Mouse (Mus musculus): ENCODE results near the gene Cntrl. TPM values are rescaled to one million over a fixed set of nuclear protein-coding genes. Genes with fewer than 3 reads are reported as not detected.

Gene Cntrl
- polyA plus RNA-seq, 1 experiment, result 20.4 TPM

DNA sequence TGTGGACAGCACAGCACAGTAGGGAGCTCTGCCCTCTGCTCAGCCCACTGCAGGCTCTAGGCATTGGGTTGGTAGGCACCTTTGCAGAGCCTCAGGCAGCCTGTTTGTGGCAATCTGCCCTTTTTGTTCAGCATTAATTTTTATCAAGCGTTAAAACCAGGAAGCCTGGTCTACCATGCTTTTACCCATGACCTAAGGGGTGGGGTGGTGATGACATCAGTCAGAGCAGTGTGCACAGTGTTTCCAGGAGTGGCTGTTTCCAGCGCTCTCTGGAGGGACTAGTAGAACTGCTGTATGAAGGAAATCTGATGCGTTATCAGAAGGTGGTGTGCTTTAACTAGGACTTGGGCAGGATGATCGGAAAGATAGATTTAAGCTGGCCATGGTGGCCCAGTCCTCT, 63.0 kb downstream of the Cntrl start:
- peak overlapping the region; percentile 83 for H3K27ac ChIP-seq (ENCODE audit: control insufficient read depth, insufficient read depth, low read depth, low read length)
- peaks cover 13% of the 10 kb centered on the region for H3K36me3 ChIP-seq (ENCODE audit: control insufficient read depth, insufficient read depth, low read length)
- H3K27me3 ChIP-seq (ENCODE audit: control insufficient read depth, insufficient read depth, low read length), result no peaks in the 10 kb centered on the region
- no peak overlapping the region for H3K4me3 ChIP-seq (ENCODE audit: control insufficient read depth, low read depth, low read length)
- TF ChIP-seq CTCF (IDR thresholded peaks at IDR 0.05; ENCODE audit: control insufficient read depth, insufficient read depth, insufficient replicate concordance, low read depth, low read length), result no peak
- no peak for TF ChIP-seq POLR2A (IDR thresholded peaks at IDR 0.05; ENCODE audit: control insufficient read depth, low read depth, low read length)
- no peaks in the 10 kb centered on the region; the same call in 1 of the 2 replicates for H3K4me1 ChIP-seq (ENCODE audit: control insufficient read depth, insufficient read depth, low read length)

- Histone ChIP-seq H3K4me3 (ENCODE audit: control insufficient read depth, low read depth, low read length) (no peak overlapping the region), H3K27me3 (ENCODE audit: control insufficient read depth, insufficient read depth, low read length) (no peaks in the 10 kb centered on the region), H3K27ac (ENCODE audit: control insufficient read depth, insufficient read depth, low read depth, low read length) (no peak overlapping the region), H3K4me1 (ENCODE audit: control insufficient read depth, insufficient read depth, low read length) (no peaks in the 10 kb centered on the region; the same call in 1 of the 2 replicates), H3K36me3 (ENCODE audit: control insufficient read depth, insufficient read depth, low read length) (peaks cover 17% of the 10 kb centered on the region)
- TF ChIP-seq POLR2A (IDR thresholded peaks at IDR 0.05; ENCODE audit: control insufficient read depth, low read depth, low read length) (no peak), CTCF (IDR thresholded peaks at IDR 0.05; ENCODE audit: control insufficient read depth, insufficient read depth, insufficient replicate concordance, low read depth, low read length) (no peak)
These were observed 64.4 kb downstream of the Cntrl start for GRCm38 (mm10) chr2:35173666-35174065.

DNA sequence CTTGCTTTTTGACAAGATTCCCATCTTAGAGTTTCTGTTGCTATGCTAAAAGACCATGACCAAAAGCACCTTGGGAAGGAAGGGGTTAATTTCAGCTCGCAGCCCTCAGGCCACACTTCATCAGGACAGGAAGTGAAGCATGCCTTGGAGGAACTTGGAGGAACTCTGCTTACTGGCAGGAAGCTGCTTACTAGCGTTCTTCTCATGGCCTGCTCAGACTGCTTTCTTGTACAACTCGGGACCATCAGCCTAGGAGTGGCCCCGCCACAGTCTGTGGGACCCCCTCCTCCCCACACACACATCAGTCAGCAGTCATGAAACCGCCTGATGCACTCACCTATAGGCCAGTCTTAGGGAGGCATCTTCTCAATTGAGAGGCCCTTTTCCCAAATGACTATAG, 64.8 kb downstream of the Cntrl start:
- H3K27me3 ChIP-seq (ENCODE audit: control insufficient read depth, insufficient read depth, low read length), result no peaks in the 10 kb centered on the region
- TF ChIP-seq POLR2A (IDR thresholded peaks at IDR 0.05; ENCODE audit: control insufficient read depth, low read depth, low read length) (no peak), CTCF (IDR thresholded peaks at IDR 0.05; ENCODE audit: control insufficient read depth, insufficient read depth, insufficient replicate concordance, low read depth, low read length) (no peak)
- no peak overlapping the region for H3K4me3 ChIP-seq (ENCODE audit: control insufficient read depth, low read depth, low read length)
- no peaks in the 10 kb centered on the region; the same call in 1 of the 2 replicates for H3K4me1 ChIP-seq (ENCODE audit: control insufficient read depth, insufficient read depth, low read length)
- peaks cover 17% of the 10 kb centered on the region for H3K36me3 ChIP-seq (ENCODE audit: control insufficient read depth, insufficient read depth, low read length)
- no peak overlapping the region for H3K27ac ChIP-seq (ENCODE audit: control insufficient read depth, insufficient read depth, low read depth, low read length)

DNA sequence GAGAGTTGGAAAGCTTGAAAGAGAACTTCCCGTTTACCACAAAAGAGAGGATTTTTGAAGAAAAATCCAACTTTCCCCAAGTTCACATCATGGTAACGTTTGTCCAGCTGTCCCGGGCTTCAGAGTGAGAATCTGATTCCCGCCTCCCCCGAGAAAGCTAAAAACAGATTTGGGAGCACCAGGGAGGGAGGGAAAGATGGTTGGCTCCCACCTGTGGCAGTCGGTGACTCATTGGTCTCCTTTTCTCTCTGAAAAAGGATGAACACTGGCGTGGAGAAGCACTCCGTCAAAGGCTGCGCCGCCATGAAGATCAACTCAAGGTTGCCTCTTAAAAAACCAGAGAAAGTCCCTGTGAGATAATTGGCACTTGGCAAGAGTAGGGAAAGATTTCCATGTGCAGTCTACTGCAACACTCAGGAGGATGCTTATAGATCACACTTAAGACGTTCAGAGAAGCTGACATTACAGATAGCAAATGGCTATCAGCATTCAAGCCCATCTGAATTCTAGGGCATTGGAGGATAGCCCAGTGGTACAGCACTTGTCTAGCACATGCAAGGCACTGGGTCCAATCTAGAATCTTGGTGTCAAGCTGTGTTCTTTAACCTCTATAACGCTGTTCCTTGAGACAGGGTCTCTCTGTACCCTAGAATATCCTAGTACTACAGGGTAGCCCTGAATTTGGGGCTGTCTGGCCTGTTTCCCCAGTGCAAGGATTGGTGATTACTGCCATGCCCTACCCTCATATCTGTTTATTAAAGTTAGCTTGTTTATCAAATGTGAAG, 66.2 kb downstream of the Cntrl start:
- Histone ChIP-seq H3K27ac (ENCODE audit: control insufficient read depth, insufficient read depth, low read depth, low read length) (no peak overlapping the region), H3K27me3 (ENCODE audit: control insufficient read depth, insufficient read depth, low read length) (no peaks in the 10 kb centered on the region), H3K4me3 (ENCODE audit: control insufficient read depth, low read depth, low read length) (no peak overlapping the region), H3K4me1 (ENCODE audit: control insufficient read depth, insufficient read depth, low read length) (no peaks in the 10 kb centered on the region; the same call in 1 of the 2 replicates), H3K36me3 (ENCODE audit: control insufficient read depth, insufficient read depth, low read length) (peaks cover 11% of the 10 kb centered on the region)
- TF ChIP-seq POLR2A (IDR thresholded peaks at IDR 0.05; ENCODE audit: control insufficient read depth, low read depth, low read length), result no peak
- TF ChIP-seq CTCF (IDR thresholded peaks at IDR 0.05; ENCODE audit: control insufficient read depth, insufficient read depth, insufficient replicate concordance, low read depth, low read length), result no peak

GRCm38 (mm10) chr2:35178153-35178552, 68.9 kb downstream of the Cntrl start:
- Histone ChIP-seq H3K27ac (ENCODE audit: control insufficient read depth, insufficient read depth, low read depth, low read length) (no peak overlapping the region), H3K4me1 (ENCODE audit: control insufficient read depth, insufficient read depth, low read length) (no peaks in the 10 kb centered on the region; the same call in 1 of the 2 replicates), H3K27me3 (ENCODE audit: control insufficient read depth, insufficient read depth, low read length) (no peaks in the 10 kb centered on the region), H3K4me3 (ENCODE audit: control insufficient read depth, low read depth, low read length) (no peak overlapping the region), H3K36me3 (ENCODE audit: control insufficient read depth, insufficient read depth, low read length) (peaks cover 7% of the 10 kb centered on the region; the same call in 1 of the 2 replicates)
- TF ChIP-seq POLR2A (IDR thresholded peaks at IDR 0.05; ENCODE audit: control insufficient read depth, low read depth, low read length) (no peak), CTCF (IDR thresholded peaks at IDR 0.05; ENCODE audit: control insufficient read depth, insufficient read depth, insufficient replicate concordance, low read depth, low read length) (no peak)

GRCm38 (mm10) chr2:35183115-35183673, 73.9 kb downstream of the Cntrl start:
- no peak overlapping the region for H3K27ac ChIP-seq (ENCODE audit: control insufficient read depth, insufficient read depth, low read depth, low read length)
- H3K4me3 ChIP-seq (ENCODE audit: control insufficient read depth, low read depth, low read length), result no peak overlapping the region
- no peaks in the 10 kb centered on the region for H3K27me3 ChIP-seq (ENCODE audit: control insufficient read depth, insufficient read depth, low read length)
- H3K4me1 ChIP-seq (ENCODE audit: control insufficient read depth, insufficient read depth, low read length), result no peaks in the 10 kb centered on the region
- TF ChIP-seq POLR2A (IDR thresholded peaks at IDR 0.05; ENCODE audit: control insufficient read depth, low read depth, low read length), result no peak
- TF ChIP-seq CTCF (IDR thresholded peaks at IDR 0.05; ENCODE audit: control insufficient read depth, insufficient read depth, insufficient replicate concordance, low read depth, low read length), result no peak
- no peaks in the 10 kb centered on the region for H3K36me3 ChIP-seq (ENCODE audit: control insufficient read depth, insufficient read depth, low read length)

- H3K27ac ChIP-seq (ENCODE audit: control insufficient read depth, insufficient read depth, low read depth, low read length), result no peak overlapping the region
- no peak overlapping the region for H3K4me3 ChIP-seq (ENCODE audit: control insufficient read depth, low read depth, low read length)
- peaks cover 1% of the 10 kb centered on the region for H3K36me3 ChIP-seq (ENCODE audit: control insufficient read depth, insufficient read depth, low read length)
- H3K27me3 ChIP-seq (ENCODE audit: control insufficient read depth, insufficient read depth, low read length), result no peaks in the 10 kb centered on the region
- no peaks in the 10 kb centered on the region for H3K4me1 ChIP-seq (ENCODE audit: control insufficient read depth, insufficient read depth, low read length)
- no peak for TF ChIP-seq CTCF (IDR thresholded peaks at IDR 0.05; ENCODE audit: control insufficient read depth, insufficient read depth, insufficient replicate concordance, low read depth, low read length)
- no peak for TF ChIP-seq POLR2A (IDR thresholded peaks at IDR 0.05; ENCODE audit: control insufficient read depth, low read depth, low read length)
These were observed 79.6 kb downstream of the Cntrl start for GRCm38 (mm10) chr2:35188929-35189328.

Measured in testis, adult 2 months (tissue).